Mouse (Mus musculus) midbrain, embryonic 12.5 days (tissue): ENCODE data around the gene Acvr1b. TPM values are rescaled to one million over a fixed set of nuclear protein-coding genes. Genes with fewer than 3 reads are reported as not detected.

Source experiments
- ATAC-seq: fragments of 200-750 bp; cut with Nextera tagmentation; 2 replicates; pipeline ENCODE4 v1.8.0; 2017; ENCODE audit warnings: low read depth, moderate TSS enrichment, moderate library complexity; ENCODE audit not compliant: low FRiP score
- H3K27ac ChIP-seq: fragments of 300-500 bp; sonication (generic); replicated peaks from 2 replicates; pipeline ENCODE4 v1.5.1; 2016; ENCODE audit warnings: mild to moderate bottlenecking
- H3K27me3 ChIP-seq: fragments of 300-500 bp; sonication (generic); 2 replicates; pipeline ENCODE4 v1.6.1; 2016; ENCODE audit warnings: mild to moderate bottlenecking
- H3K36me3 ChIP-seq: fragments of 300-500 bp; sonication (generic); 2 replicates; pipeline ENCODE4 v1.6.1; 2016
- H3K4me1 ChIP-seq: fragments of 300-500 bp; sonication (generic); 2 replicates; pipeline ENCODE4 v1.6.1; 2016
- H3K4me2 ChIP-seq: fragments of 300-500 bp; sonication (generic); replicated peaks from 2 replicates; pipeline ENCODE4 v1.6.1; 2016; ENCODE audit warnings: mild to moderate bottlenecking, moderate library complexity
- H3K4me3 ChIP-seq: fragments of 300-500 bp; sonication (generic); 2 replicates; pipeline ENCODE4 v1.5.1; 2016; ENCODE audit warnings: mild to moderate bottlenecking
- H3K9ac ChIP-seq: fragments of 300-500 bp; sonication (generic); replicated peaks from 2 replicates; pipeline ENCODE4 v1.6.1; 2016; ENCODE audit warnings: mild to moderate bottlenecking, moderate library complexity
- H3K9me3 ChIP-seq: fragments of 300-500 bp; sonication (generic); 2 replicates; pipeline ENCODE4 v1.6.1; 2016; ENCODE audit warnings: mild to moderate bottlenecking
- WGBS: fragments of 180-500 bp; shearing (Covaris S2); methylation state at CpG from one replicate; pipeline ENCODE4 v1.1.7; 2016; 5-methylcytosine and 5-hydroxymethylcytosine counted together
- polyA plus RNA-seq: library from polyadenylated mRNA; unstranded; fragments of >200 nt; fragmentation: Nextera tagmentation; extraction: Ambion mirVana; gene quantifications from 2 replicates; pipeline ENCODE4 v1.2.1, GENCODE M21; 2016

Acvr1b gene
- polyA plus RNA-seq, 1 experiment from 2014 or later: 14.8 TPM

GRCm38 (mm10) chr15:101181106-101181466 lies 7.2 kb downstream of the Acvr1b start:
- no peak overlapping the region for H3K4me3 ChIP-seq
- H3K9ac ChIP-seq: no peak overlapping the region

GRCm38 (mm10) chr15:101181500-101181899 lies 7.6 kb downstream of the Acvr1b start:
- Histone ChIP-seq H3K9ac (no peak overlapping the region), H3K36me3 (peaks cover 12% of the 10 kb centered on the region), H3K27me3 (no peaks in the 10 kb centered on the region), H3K27ac (no peak overlapping the region; the same call in 1 of the 2 replicates), H3K4me1 (peaks cover 60% of the 10 kb centered on the region), H3K9me3 (no peaks in the 10 kb centered on the region), H3K4me2 (no peak overlapping the region), H3K4me3 (no peak overlapping the region)
- 30% methylated on average over 4 of the region's 4 CpGs for WGBS
- ATAC-seq: no peak

More at GRCm38 (mm10) chr15:101181106-101181466, 7.2 kb downstream of the Acvr1b start:
- no peak overlapping the region for H3K27ac ChIP-seq
- 18% methylated on average over 5 of the region's 5 CpGs for WGBS
- H3K4me2 ChIP-seq: no peak overlapping the region
- H3K36me3 ChIP-seq: peaks cover 8% of the 10 kb centered on the region
- peaks cover 65% of the 10 kb centered on the region for H3K4me1 ChIP-seq
- H3K27me3 ChIP-seq: no peaks in the 10 kb centered on the region
- ATAC-seq: no peak
- H3K9me3 ChIP-seq: no peaks in the 10 kb centered on the region

- H3K36me3 ChIP-seq: peaks cover 13% of the 10 kb centered on the region
- H3K4me2 ChIP-seq: no peak overlapping the region
- H3K9me3 ChIP-seq: no peaks in the 10 kb centered on the region
- no peak overlapping the region for H3K9ac ChIP-seq
- no peaks in the 10 kb centered on the region for H3K27me3 ChIP-seq
- no peak overlapping the region for H3K27ac ChIP-seq
- WGBS: 76% methylated on average over 5 of the region's 5 CpGs
- ATAC-seq: no peak
- peaks cover 49% of the 10 kb centered on the region for H3K4me1 ChIP-seq
- H3K4me3 ChIP-seq: no peak overlapping the region
Measured at GRCm38 (mm10) chr15:101182676-101183075, 8.8 kb downstream of the Acvr1b start.

DNA sequence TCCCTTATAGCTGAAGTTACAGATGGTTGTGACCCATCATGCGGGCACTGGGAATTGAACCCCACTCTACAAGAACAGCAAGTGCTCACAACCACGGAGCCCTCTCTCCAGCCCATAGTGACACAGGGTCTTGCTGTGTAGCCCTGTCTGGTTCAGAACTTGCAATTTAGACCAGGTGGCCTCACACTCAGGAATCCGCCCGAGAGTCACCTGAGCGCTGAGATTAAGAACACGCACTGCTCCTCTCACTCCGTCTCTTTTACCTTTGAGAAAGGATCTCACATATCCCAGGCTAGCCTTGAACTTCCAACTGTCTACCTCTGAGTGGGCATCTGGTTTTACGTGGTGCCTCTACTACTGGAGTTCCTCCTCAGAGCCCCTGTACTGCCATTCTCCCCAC lies 10.4 kb downstream of the Acvr1b start:
- peaks cover 13% of the 10 kb centered on the region for H3K36me3 ChIP-seq
- no peaks in the 10 kb centered on the region for H3K9me3 ChIP-seq
- no peaks in the 10 kb centered on the region for H3K27me3 ChIP-seq
- peaks cover 32% of the 10 kb centered on the region for H3K4me1 ChIP-seq
- no peak overlapping the region for H3K4me2 ChIP-seq
- H3K27ac ChIP-seq: no peak overlapping the region
- H3K4me3 ChIP-seq: no peak overlapping the region
- ATAC-seq: no peak
- H3K9ac ChIP-seq: no peak overlapping the region
- WGBS: 97% methylated on average over 8 of the region's 8 CpGs

DNA sequence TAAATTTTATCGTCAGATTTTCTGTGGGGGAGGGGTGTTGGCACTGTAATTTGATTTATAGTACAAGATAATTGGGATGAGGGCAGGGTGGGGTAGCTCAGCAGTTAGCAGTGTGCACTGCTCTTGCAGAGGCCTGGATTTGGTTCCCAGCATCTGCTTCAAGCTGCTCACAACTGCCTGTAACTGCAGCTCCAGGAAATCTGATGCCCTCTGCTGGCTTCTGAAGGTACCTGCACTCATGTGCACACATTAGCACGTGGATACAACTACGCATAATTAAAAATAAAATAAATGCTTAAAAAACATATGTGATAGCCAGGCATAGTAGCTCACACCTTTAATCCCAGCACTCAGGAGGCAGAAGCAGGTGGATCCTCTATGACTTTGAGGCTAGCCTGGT lies 11.7 kb downstream of the Acvr1b start:
- H3K4me2 ChIP-seq: no peak overlapping the region
- H3K4me3 ChIP-seq: no peak overlapping the region
- no peaks in the 10 kb centered on the region for H3K27me3 ChIP-seq
- no peak overlapping the region for H3K9ac ChIP-seq
- peaks cover 32% of the 10 kb centered on the region for H3K4me1 ChIP-seq
- ATAC-seq: no peak
- peaks cover 13% of the 10 kb centered on the region for H3K36me3 ChIP-seq
- H3K27ac ChIP-seq: no peak overlapping the region
- no peaks in the 10 kb centered on the region for H3K9me3 ChIP-seq
- 96% methylated on average over 3 of the region's 3 CpGs for WGBS

DNA sequence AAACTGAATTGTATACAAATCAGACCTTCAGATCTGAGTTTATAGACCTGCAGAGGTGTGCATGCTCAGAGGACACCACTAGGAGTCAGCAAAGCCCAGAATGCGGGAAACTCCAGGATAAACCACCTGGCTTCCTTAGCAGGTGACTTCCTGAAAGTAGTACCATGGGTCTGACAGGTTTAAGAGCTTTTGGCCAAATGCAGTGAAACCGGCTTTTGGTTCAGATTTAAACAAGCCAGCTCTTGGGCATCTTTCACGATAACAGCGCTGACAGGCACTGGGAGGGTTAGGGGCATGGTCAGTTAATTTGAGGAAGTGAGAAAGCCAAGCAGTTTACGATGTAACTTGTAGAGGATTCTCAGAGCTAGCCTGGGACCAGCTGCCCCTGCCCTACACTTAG lies 14.0 kb downstream of the Acvr1b start:
- no peak overlapping the region for H3K4me2 ChIP-seq
- H3K4me3 ChIP-seq: no peak overlapping the region
- H3K9ac ChIP-seq: no peak overlapping the region
- WGBS: 88% methylated on average over 5 of the region's 5 CpGs
- ATAC-seq: no peak
- peaks cover 36% of the 10 kb centered on the region for H3K4me1 ChIP-seq
- H3K36me3 ChIP-seq: peaks cover 13% of the 10 kb centered on the region
- no peaks in the 10 kb centered on the region for H3K9me3 ChIP-seq
- no peaks in the 10 kb centered on the region for H3K27me3 ChIP-seq
- no peak overlapping the region for H3K27ac ChIP-seq

GRCm38 (mm10) chr15:101189981-101190761 lies 16.3 kb downstream of the Acvr1b start:
- peaks cover 32% of the 10 kb centered on the region for H3K4me1 ChIP-seq
- no peak overlapping the region for H3K4me2 ChIP-seq
- H3K27me3 ChIP-seq: no peaks in the 10 kb centered on the region
- H3K36me3 ChIP-seq: peaks cover 25% of the 10 kb centered on the region
- H3K9me3 ChIP-seq: no peaks in the 10 kb centered on the region
- H3K27ac ChIP-seq: no peak overlapping the region
- WGBS: 87% methylated on average over 10 of the region's 10 CpGs
- no peak for ATAC-seq
- no peak overlapping the region for H3K4me3 ChIP-seq
- H3K9ac ChIP-seq: no peak overlapping the region

- H3K9me3 ChIP-seq: no peaks in the 10 kb centered on the region
- H3K27ac ChIP-seq: no peak overlapping the region
- 81% methylated on average over 5 of the region's 5 CpGs for WGBS
- no peaks in the 10 kb centered on the region for H3K27me3 ChIP-seq
- ATAC-seq: no peak
- H3K4me2 ChIP-seq: no peak overlapping the region
- no peak overlapping the region; the same call in 1 of the 2 replicates for H3K9ac ChIP-seq
- H3K4me3 ChIP-seq: no peak overlapping the region
- peaks cover 26% of the 10 kb centered on the region for H3K36me3 ChIP-seq
- H3K4me1 ChIP-seq: peaks cover 32% of the 10 kb centered on the region
Measured at GRCm38 (mm10) chr15:101190762-101191150, 16.9 kb downstream of the Acvr1b start.

DNA sequence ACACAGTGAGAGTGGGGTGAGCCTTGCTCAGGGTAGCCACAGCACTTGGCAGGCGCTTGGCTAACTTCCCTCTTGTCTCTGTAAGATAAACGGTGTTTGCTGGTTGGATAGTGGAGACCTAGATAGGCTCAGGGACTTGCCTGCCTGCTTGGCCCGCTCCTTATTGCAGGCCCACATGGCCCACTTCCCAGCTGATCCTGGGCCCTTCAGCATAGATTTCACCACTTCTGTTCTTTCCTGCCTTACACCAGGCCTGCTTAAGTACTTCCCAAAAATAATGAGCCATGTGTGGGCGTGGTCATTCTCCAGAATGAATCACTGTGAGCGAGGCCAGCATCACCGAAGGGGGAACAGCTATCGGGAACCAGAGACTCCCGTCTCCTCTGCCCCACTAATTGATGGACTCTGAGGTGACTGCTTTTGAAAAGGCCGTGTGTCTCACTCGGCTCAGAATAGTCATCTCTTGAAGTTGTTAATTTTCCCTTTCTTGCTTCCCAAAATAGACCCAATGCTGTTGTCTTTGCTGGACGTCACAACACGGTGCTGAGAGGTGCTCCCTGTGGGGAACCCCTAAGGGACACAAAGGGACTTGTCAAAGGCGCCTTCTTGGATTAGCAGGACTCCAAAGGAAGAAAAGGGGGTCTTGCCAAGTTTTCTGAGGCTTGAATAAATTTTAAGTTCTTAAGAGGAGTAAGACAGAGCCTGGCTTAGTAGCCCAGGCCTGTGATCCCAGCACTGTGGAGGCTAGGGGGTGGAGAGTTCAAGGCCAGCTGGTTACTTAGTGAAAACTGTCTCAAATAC lies 17.8 kb downstream of the Acvr1b start:
- Histone ChIP-seq H3K4me3 (no peak overlapping the region), H3K4me2 (no peak overlapping the region), H3K27me3 (no peaks in the 10 kb centered on the region), H3K9ac (no peak overlapping the region; the same call in 1 of the 2 replicates), H3K4me1 (peaks cover 32% of the 10 kb centered on the region), H3K36me3 (peaks cover 29% of the 10 kb centered on the region), H3K27ac (peak overlapping the region; percentile 64), H3K9me3 (no peaks in the 10 kb centered on the region)
- 16% methylated on average over 13 of the region's 13 CpGs for WGBS
- peak; percentile 79 for ATAC-seq

DNA sequence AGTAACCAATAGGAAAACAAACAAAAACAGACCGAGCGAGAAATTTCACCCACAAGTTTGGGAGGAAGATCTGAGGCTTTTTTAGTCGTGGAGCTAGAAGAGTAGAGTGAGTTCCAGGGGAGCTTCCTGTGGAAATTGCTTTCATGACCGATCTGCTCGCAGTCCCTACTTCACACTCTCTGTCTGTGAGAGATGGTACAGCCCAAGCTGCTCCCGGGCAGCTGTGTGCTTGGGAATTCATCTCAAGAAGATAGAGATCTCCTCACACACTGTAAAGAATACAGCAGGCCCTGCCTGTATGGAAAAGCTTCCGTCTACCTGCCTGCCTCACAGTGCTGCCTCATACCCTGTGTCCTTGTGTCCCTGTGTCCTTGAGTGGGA lies 18.4 kb downstream of the Acvr1b start:
- WGBS: 48% methylated on average over 7 of the region's 7 CpGs
- Histone ChIP-seq H3K4me1 (peaks cover 32% of the 10 kb centered on the region), H3K4me2 (no peak overlapping the region), H3K36me3 (peaks cover 35% of the 10 kb centered on the region), H3K4me3 (no peak overlapping the region), H3K9ac (no peak overlapping the region), H3K9me3 (no peaks in the 10 kb centered on the region), H3K27me3 (no peaks in the 10 kb centered on the region), H3K27ac (peak overlapping the region; percentile 64)
- ATAC-seq: no peak

DNA sequence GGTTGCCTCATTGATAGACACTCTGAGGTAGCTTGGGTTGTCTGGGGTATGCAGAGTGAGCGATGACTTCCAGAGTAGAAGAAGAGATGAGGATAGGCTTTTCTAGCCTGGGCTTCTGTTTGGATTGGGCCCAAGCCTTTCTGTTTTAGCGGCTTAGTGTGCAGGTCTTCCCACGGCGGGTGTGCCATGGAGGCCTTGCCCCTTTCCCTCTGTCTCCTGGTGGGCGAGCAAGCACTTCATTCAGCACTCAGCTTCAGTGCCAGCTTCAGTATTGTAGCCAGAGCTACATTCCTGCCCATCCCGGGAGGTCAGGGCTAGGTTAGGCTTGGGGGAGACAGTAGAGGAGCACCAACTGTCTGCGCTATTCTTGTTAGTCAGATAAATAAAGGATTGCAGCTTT lies 18.8 kb downstream of the Acvr1b start:
- no peak overlapping the region for H3K9ac ChIP-seq
- WGBS: 93% methylated on average over 7 of the region's 7 CpGs

DNA sequence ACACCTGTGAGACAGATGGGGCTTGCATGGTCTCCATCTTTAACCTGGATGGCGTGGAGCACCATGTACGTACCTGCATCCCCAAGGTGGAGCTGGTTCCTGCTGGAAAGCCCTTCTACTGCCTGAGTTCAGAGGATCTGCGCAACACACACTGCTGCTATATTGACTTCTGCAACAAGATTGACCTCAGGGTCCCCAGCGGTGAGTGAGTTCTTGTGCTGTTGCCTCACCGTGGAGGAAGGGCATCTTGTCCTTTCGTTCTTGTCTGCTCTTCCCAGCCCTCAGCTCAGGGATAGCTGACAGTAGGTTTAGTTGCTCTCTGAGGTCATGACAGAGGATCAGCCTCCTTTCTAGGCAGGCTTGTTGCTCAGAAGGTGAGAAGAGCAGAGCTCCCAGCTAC lies 20.1 kb downstream of the Acvr1b start:
- H3K4me1 ChIP-seq: peaks cover 32% of the 10 kb centered on the region
- H3K27me3 ChIP-seq: no peaks in the 10 kb centered on the region
- H3K4me2 ChIP-seq: no peak overlapping the region
- H3K4me3 ChIP-seq: no peak overlapping the region
- H3K9me3 ChIP-seq: no peaks in the 10 kb centered on the region
- no peak overlapping the region for H3K27ac ChIP-seq
- ATAC-seq: no peak
- H3K9ac ChIP-seq: no peak overlapping the region
- WGBS: 97% methylated on average over 6 of the region's 6 CpGs
- peaks cover 48% of the 10 kb centered on the region for H3K36me3 ChIP-seq

More for the DNA sequence above, 18.8 kb downstream of the Acvr1b start:
- Histone ChIP-seq H3K4me1 (peaks cover 32% of the 10 kb centered on the region), H3K27me3 (no peaks in the 10 kb centered on the region), H3K4me3 (no peak overlapping the region), H3K4me2 (no peak overlapping the region), H3K36me3 (peaks cover 38% of the 10 kb centered on the region), H3K27ac (no peak overlapping the region), H3K9me3 (no peaks in the 10 kb centered on the region)
- no peak for ATAC-seq
